Mouse (Mus musculus) cerebellum, postnatal 10 days (tissue): ENCODE results near the gene S100a5.

Experiments used
- DNase-seq, 2 experiments: peaks; one replicate each; pipeline ENCODE4 v3.0.0; 2021; ENCODE audit warnings: mixed read lengths in 2 of 2

The S100a5 gene

GRCm38 (mm10) chr3:90608223-90608622 lies at the start of gene S100a5:
Gene S100a5, plus strand, starts transcription at chr3:90608523.
- no peak for DNase-seq

GRCm38 (mm10) chr3:90560008-90560628 lies 48.2 kb upstream of the S100a5 start, which contains the start of gene S100a3:
Gene S100a3, plus strand, starts transcription at chr3:90560578.
- peak in 1 of 2 experiments; percentile 5 for DNase-seq

- peak in 1 of 2 experiments; percentile 25 for DNase-seq
Observed at GRCm38 (mm10) chr3:90574691-90575090, 33.6 kb upstream of the S100a5 start.

GRCm38 (mm10) chr3:90575320-90575719 lies 33.0 kb upstream of the S100a5 start:
- no peak for DNase-seq

GRCm38 (mm10) chr3:90576351-90577001 lies 31.8 kb upstream of the S100a5 start:
- no peak for DNase-seq

- no peak for DNase-seq
Observed at GRCm38 (mm10) chr3:90579433-90579832, 28.9 kb upstream of the S100a5 start.

GRCm38 (mm10) chr3:90581141-90581540 lies 27.2 kb upstream of the S100a5 start:
- DNase-seq, result no peak

- DNase-seq, result peak in 1 of 2 experiments; percentile 13
Observed at GRCm38 (mm10) chr3:90582156-90582555, 26.2 kb upstream of the S100a5 start.

- DNase-seq, result no peak
Observed at GRCm38 (mm10) chr3:90582556-90582955, 25.8 kb upstream of the S100a5 start.

- peak; percentile 64 to 71 for DNase-seq
Observed at GRCm38 (mm10) chr3:90583893-90584292, 24.4 kb upstream of the S100a5 start.

- peak; percentile 68 to 73 for DNase-seq
Observed at GRCm38 (mm10) chr3:90585595-90585994, 22.7 kb upstream of the S100a5 start.

GRCm38 (mm10) chr3:90586016-90586643 lies 22.2 kb upstream of the S100a5 start:
- no peak for DNase-seq

GRCm38 (mm10) chr3:90586906-90587305 lies 21.4 kb upstream of the S100a5 start:
- peak in 1 of 2 experiments; percentile 4 for DNase-seq

- DNase-seq, result no peak
Observed at GRCm38 (mm10) chr3:90587361-90588101, 20.8 kb upstream of the S100a5 start.

GRCm38 (mm10) chr3:90589390-90589789 lies 18.9 kb upstream of the S100a5 start:
- DNase-seq, result no peak

- no peak for DNase-seq
Observed at GRCm38 (mm10) chr3:90589947-90590346, 18.4 kb upstream of the S100a5 start, which contains the start of gene S100a2. Gene S100a2, plus strand, starts transcription at chr3:90590247.

GRCm38 (mm10) chr3:90594466-90594865 lies 13.9 kb upstream of the S100a5 start:
- DNase-seq, result no peak

GRCm38 (mm10) chr3:90595556-90595955 lies 12.8 kb upstream of the S100a5 start:
- DNase-seq, result no peak

- DNase-seq, result no peak
Observed at GRCm38 (mm10) chr3:90596810-90597209, 11.5 kb upstream of the S100a5 start.

GRCm38 (mm10) chr3:90597736-90598135 lies 10.6 kb upstream of the S100a5 start:
- no peak for DNase-seq

GRCm38 (mm10) chr3:90598212-90598611 lies 10.1 kb upstream of the S100a5 start:
- no peak for DNase-seq

GRCm38 (mm10) chr3:90599401-90599800 lies 8.9 kb upstream of the S100a5 start:
- DNase-seq, result no peak

- DNase-seq, result no peak
Observed at GRCm38 (mm10) chr3:90600036-90600435, 8.3 kb upstream of the S100a5 start.
